Mouse (Mus musculus) neural tube, embryonic 15.5 days (tissue): ENCODE results near the gene Spata31d1c. TPM values are rescaled to one million over a fixed set of nuclear protein-coding genes. Genes with fewer than 3 reads are reported as not detected.

ENCODE experiments used
- ATAC-seq: fragments of 200-750 bp; cut with Nextera tagmentation; 2 replicates; pipeline ENCODE4 v1.8.0; 2017; ENCODE audit warnings: mild to moderate bottlenecking, moderate TSS enrichment, moderate library complexity; ENCODE audit not compliant: low FRiP score
- H3K27ac ChIP-seq: fragments of 300-500 bp; sonication (generic); replicated peaks from 2 replicates; pipeline ENCODE4 v1.5.1; 2015; ENCODE audit warnings: mild to moderate bottlenecking, inconsistent platforms
- H3K27me3 ChIP-seq: fragments of 300-500 bp; sonication (generic); replicated peaks from 2 replicates; pipeline ENCODE4 v1.6.1; 2015; ENCODE audit warnings: inconsistent platforms
- H3K36me3 ChIP-seq: fragments of 300-500 bp; sonication (generic); 2 replicates; pipeline ENCODE4 v1.6.1; 2015; ENCODE audit warnings: inconsistent platforms
- H3K4me1 ChIP-seq: fragments of 300-500 bp; sonication (generic); 2 replicates; pipeline ENCODE4 v1.6.1; 2015; ENCODE audit warnings: inconsistent platforms
- H3K4me2 ChIP-seq: fragments of 300-500 bp; sonication (generic); 2 replicates; pipeline ENCODE4 v1.6.1; 2015; ENCODE audit warnings: inconsistent platforms, mild to moderate bottlenecking, moderate library complexity
- H3K4me3 ChIP-seq: fragments of 300-500 bp; sonication (generic); replicated peaks from 2 replicates; pipeline ENCODE4 v1.5.1; 2015; ENCODE audit warnings: mild to moderate bottlenecking, inconsistent platforms
- H3K9ac ChIP-seq: fragments of 300-500 bp; sonication (generic); replicated peaks from 2 replicates; pipeline ENCODE4 v1.6.1; 2015; ENCODE audit warnings: mild to moderate bottlenecking, inconsistent platforms
- H3K9me3 ChIP-seq: fragments of 300-500 bp; sonication (generic); replicated peaks from 2 replicates; pipeline ENCODE4 v1.6.1; 2016; ENCODE audit warnings: inconsistent platforms
- WGBS: fragments of 180-500 bp; shearing (Covaris S2); methylation state at CpG from one replicate; pipeline ENCODE4 v1.1.7; 2015; ENCODE audit warnings: mixed read lengths; 5-methylcytosine and 5-hydroxymethylcytosine counted together
- polyA plus RNA-seq: library from polyadenylated mRNA; unstranded; fragments of >200 nt; fragmentation: Nextera tagmentation; extraction: Ambion mirVana; gene quantifications from 2 replicates; pipeline ENCODE4 v1.2.1, GENCODE M21; 2015

Gene Spata31d1c
- polyA plus RNA-seq: not detected in 2 replicates

GRCm38 (mm10) chr13:65032758-65033157 lies at the start of gene Spata31d1c:
Spata31d1c (plus strand) TSS chr13:65033058.
- H3K4me1 ChIP-seq: no peaks in the 10 kb centered on the region
- H3K27me3 ChIP-seq: no peaks in the 10 kb centered on the region
- H3K4me3 ChIP-seq: no peak within 1 kb of the TSS
- ATAC-seq: no peak
- no peak within 1 kb of the TSS for H3K9ac ChIP-seq
- H3K4me2 ChIP-seq: no peak within 1 kb of the TSS
- no peak within 1 kb of the TSS for H3K27ac ChIP-seq
- no peaks in the 10 kb centered on the region for H3K36me3 ChIP-seq
- no peaks in the 10 kb centered on the region for H3K9me3 ChIP-seq

DNA sequence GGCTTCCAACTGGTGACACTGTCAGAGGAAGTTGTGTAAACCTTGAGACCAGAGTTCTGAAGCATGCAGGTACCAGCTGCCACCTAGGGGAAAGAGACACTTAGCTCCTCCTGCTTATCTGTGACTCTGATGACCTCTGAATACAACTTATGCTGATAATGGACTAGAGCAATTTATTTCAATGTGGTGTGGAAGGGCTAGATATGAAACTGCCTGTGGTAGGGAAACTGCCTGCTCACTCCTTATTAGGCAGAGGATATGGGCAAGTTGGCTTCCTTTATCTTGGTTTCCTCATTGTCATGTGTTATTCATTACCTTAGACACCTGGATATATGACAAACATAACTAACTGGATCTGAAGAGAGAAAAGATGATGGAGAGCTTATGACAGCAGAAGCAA lies 44.0 kb upstream of the Spata31d1c start:
- H3K36me3 ChIP-seq: no peaks in the 10 kb centered on the region
- no peak for ATAC-seq
- H3K9me3 ChIP-seq: no peaks in the 10 kb centered on the region
- no peak overlapping the region for H3K4me2 ChIP-seq
- no peak overlapping the region for H3K27ac ChIP-seq
- no peak overlapping the region for H3K4me3 ChIP-seq
- no peaks in the 10 kb centered on the region for H3K4me1 ChIP-seq
- no peaks in the 10 kb centered on the region for H3K27me3 ChIP-seq
- no peak overlapping the region for H3K9ac ChIP-seq

DNA sequence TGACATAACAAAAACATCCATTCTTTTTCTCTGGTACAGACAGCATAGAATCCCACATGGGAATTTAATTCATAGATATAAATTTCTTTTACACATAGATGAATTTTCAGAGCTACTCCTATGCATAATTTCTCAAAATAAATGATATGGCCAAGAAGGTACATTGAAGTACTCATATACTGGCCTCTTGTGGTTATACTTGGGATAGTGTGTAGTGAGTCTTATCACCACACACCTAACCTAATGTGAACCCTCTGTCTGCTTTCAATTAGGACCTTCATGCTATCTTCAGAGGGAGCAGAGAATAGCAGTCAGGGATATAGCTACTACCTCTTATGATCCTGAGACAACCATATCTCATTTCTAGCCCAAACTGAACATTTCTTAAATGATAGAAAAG lies 27.4 kb upstream of the Spata31d1c start:
- no peaks in the 10 kb centered on the region for H3K4me1 ChIP-seq
- no peaks in the 10 kb centered on the region for H3K27me3 ChIP-seq
- no peaks in the 10 kb centered on the region for H3K9me3 ChIP-seq
- H3K4me3 ChIP-seq: no peak overlapping the region
- no peak for ATAC-seq
- H3K9ac ChIP-seq: no peak overlapping the region
- no peaks in the 10 kb centered on the region for H3K36me3 ChIP-seq
- H3K4me2 ChIP-seq: no peak overlapping the region
- H3K27ac ChIP-seq: no peak overlapping the region

GRCm38 (mm10) chr13:65006760-65007159 lies 26.1 kb upstream of the Spata31d1c start:
- WGBS: 87% methylated on average over 1 of the region's 1 CpGs
- Histone ChIP-seq H3K27ac (no peak overlapping the region), H3K9me3 (no peaks in the 10 kb centered on the region)

GRCm38 (mm10) chr13:65007971-65008370 lies 24.9 kb upstream of the Spata31d1c start:
- no peak for ATAC-seq
- Histone ChIP-seq H3K9me3 (no peaks in the 10 kb centered on the region), H3K4me1 (no peaks in the 10 kb centered on the region), H3K36me3 (no peaks in the 10 kb centered on the region), H3K27me3 (no peaks in the 10 kb centered on the region), H3K4me2 (no peak overlapping the region), H3K9ac (no peak overlapping the region), H3K4me3 (no peak overlapping the region), H3K27ac (no peak overlapping the region)
- 50% methylated on average over 1 of the region's 1 CpGs for WGBS

More at GRCm38 (mm10) chr13:65006760-65007159, 26.1 kb upstream of the Spata31d1c start:
- no peak for ATAC-seq
- H3K4me3 ChIP-seq: no peak overlapping the region
- H3K9ac ChIP-seq: no peak overlapping the region
- no peaks in the 10 kb centered on the region for H3K4me1 ChIP-seq
- H3K36me3 ChIP-seq: no peaks in the 10 kb centered on the region
- no peaks in the 10 kb centered on the region for H3K27me3 ChIP-seq
- no peak overlapping the region for H3K4me2 ChIP-seq

DNA sequence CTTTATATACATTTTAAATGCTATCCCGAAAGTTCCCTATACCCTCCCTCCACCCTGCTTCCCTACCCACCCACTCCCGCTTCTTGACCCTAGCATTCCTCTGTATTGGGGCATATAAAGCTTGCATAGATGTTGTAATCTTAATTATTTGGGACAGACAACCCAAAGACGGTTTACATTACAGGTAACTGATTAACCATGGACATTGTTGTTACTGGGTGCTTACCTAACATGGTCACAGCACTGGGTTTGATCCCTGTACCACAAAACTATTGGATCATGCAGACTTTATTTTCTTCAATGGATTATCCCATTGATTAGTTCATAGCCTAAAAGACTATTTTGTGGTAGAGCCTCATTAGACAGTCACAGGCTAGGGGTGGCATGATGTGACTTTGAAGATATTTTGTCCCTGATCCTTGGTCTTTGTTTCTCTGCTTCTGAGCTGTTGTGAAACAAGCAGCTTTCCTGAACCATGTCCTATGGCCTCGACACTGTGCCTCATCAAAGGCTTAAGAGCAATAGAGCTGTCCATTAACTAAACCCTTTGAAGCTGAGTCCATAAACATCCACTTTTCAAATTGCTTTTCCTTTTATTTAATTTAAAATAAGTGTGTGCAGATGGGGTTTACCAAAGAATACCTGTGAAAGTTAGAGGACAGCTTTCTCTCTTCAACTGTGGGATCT lies 21.7 kb upstream of the Spata31d1c start:
- no peak overlapping the region for H3K4me3 ChIP-seq
- H3K36me3 ChIP-seq: no peaks in the 10 kb centered on the region
- no peaks in the 10 kb centered on the region for H3K4me1 ChIP-seq
- no peaks in the 10 kb centered on the region for H3K27me3 ChIP-seq
- WGBS: 53% methylated on average over 4 of the region's 4 CpGs
- no peak for ATAC-seq
- no peaks in the 10 kb centered on the region for H3K9me3 ChIP-seq
- no peak overlapping the region for H3K9ac ChIP-seq
- no peak overlapping the region for H3K4me2 ChIP-seq
- H3K27ac ChIP-seq: no peak overlapping the region

DNA sequence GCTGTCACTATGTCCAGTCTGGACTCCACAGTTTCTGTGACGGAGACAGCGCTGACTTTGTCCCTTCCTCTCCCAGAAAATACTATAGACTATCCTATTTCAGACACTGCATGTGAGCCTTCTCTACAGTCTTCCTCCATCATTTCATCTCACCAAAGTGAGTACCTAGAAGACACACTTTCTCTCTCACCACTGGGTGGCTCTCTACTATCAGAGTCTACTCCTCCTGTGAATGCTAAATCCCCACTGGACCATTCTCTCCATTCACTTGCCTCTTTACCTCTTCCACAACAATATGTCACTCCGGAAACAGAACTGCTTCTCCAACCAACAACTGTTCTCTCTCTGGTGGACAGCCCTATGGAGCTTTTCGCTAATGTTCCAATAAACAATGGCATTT lies 2.2 kb downstream of the Spata31d1c start:
- Histone ChIP-seq H3K27me3 (no peaks in the 10 kb centered on the region), H3K9me3 (no peaks in the 10 kb centered on the region), H3K27ac (no peak overlapping the region), H3K4me3 (no peak overlapping the region), H3K9ac (no peak overlapping the region), H3K4me2 (no peak overlapping the region), H3K36me3 (no peaks in the 10 kb centered on the region), H3K4me1 (no peaks in the 10 kb centered on the region)
- 68% methylated on average over 4 of the region's 4 CpGs for WGBS
- no peak for ATAC-seq

DNA sequence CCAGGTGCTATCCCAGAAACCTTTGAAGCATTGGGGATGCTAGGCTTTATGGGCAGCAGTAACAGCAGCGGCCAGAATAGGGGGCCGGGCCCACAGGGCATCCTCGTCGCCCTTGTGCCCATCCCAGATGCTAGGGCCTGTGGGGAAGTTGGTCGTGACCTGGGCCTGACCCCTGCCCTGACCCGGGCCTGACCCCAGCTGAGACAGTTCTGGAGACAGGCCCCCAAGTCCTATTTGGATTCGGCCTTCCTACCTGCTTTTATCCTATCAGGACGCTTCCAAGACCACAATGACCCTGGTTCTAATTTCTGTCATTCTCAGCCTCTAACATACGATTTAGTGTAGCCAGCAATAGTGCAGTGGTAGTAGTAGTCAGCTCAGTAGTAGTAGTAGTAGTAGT lies 19.8 kb downstream of the Spata31d1c start, which contains the start of gene Prss47:
TSS of gene Prss47 (minus strand) at position 101 of the 400 bp plus-strand sequence.
- Histone ChIP-seq H3K4me1 (no peaks in the 10 kb centered on the region), H3K27ac (no peak within 1 kb of the TSS), H3K4me3 (no peak within 1 kb of the TSS), H3K27me3 (no peaks in the 10 kb centered on the region), H3K9me3 (no peaks in the 10 kb centered on the region), H3K4me2 (no peak within 1 kb of the TSS), H3K36me3 (no peaks in the 10 kb centered on the region), H3K9ac (no peak within 1 kb of the TSS)
- no peak for ATAC-seq
- 88% methylated on average over 9 of the region's 9 CpGs for WGBS

- no peak overlapping the region for H3K4me2 ChIP-seq
- 90% methylated on average over 2 of the region's 2 CpGs for WGBS
- no peak overlapping the region for H3K9ac ChIP-seq
- H3K4me3 ChIP-seq: no peak overlapping the region
- ATAC-seq: no peak
- peaks cover 38% of the 10 kb centered on the region for H3K36me3 ChIP-seq
- H3K4me1 ChIP-seq: no peaks in the 10 kb centered on the region
- no peaks in the 10 kb centered on the region for H3K9me3 ChIP-seq
- no peaks in the 10 kb centered on the region for H3K27me3 ChIP-seq
- no peak overlapping the region for H3K27ac ChIP-seq
These were observed 37.1 kb downstream of the Spata31d1c start for GRCm38 (mm10) chr13:65069969-65070368.

Other genes starting within 250 kb of the Spata31d1c start
- gene Cntnap3, start 129.1 kb upstream of the Spata31d1c start, polyA plus RNA-seq: 1.1 and 1.3 TPM in 2 replicates
- not detected in 2 replicates for gene Spata31, start 115.7 kb upstream of the Spata31d1c start, polyA plus RNA-seq
- not detected in 2 replicates for gene Prss47, start 19.7 kb downstream of the Spata31d1c start, polyA plus RNA-seq
- 31.6 and 37.3 TPM in 2 replicates for gene Mfsd14b, start 79.9 kb downstream of the Spata31d1c start, polyA plus RNA-seq
- not detected in 2 replicates for gene Olfr465-ps1, start 105.0 kb downstream of the Spata31d1c start, polyA plus RNA-seq
- not detected in 2 replicates for gene Olfr466, start 117.2 kb downstream of the Spata31d1c start, polyA plus RNA-seq
- not detected in 2 replicates for gene Nlrp4f, start 172.9 kb downstream of the Spata31d1c start, polyA plus RNA-seq
- 0.20 and 0.40 TPM in 2 replicates for gene Gm10775, start 226.5 kb downstream of the Spata31d1c start, polyA plus RNA-seq
- gene Zfp369, start 245.8 kb downstream of the Spata31d1c start, polyA plus RNA-seq: 11.4 and 13.7 TPM in 2 replicates